Comparison of ENCODE assay signal across 17 mouse cellular contexts in genomic region chr10:18347231-18347630, GRCm38 (mm10).
"Had no signal": no experiment of that assay in that cellular context is flagged by ENCODE, and none has a peak within 500 bp of the region (broad histone marks: within the 10 kb centered on the region; RNA-seq: fewer than 3 reads in every experiment).

No protein-coding gene starts in this region.

- ATAC-seq: hindbrain, postnatal 0 days; intestine, embryonic 16.5 days; liver, embryonic 12.5 days had no signal

- DNase-seq: gastrocnemius, adult 2 months; gastrocnemius, postnatal 10 days; gastrocnemius, postnatal 25 days; heart, adult 18-20 months; heart, postnatal 10 days; heart, postnatal 4 days; kidney, adult 11 months; kidney, adult 2 months; kidney, adult 9 months; kidney, postnatal 14 days; kidney, postnatal 36 days; layer of hippocampus, adult 9-11 months; layer of hippocampus, postnatal 36 days; left cerebral cortex, postnatal 4 days had no signal
